Mouse (Mus musculus) heart, embryonic 14.5 days (tissue): ENCODE measurements at regions not wholly inside any gene's neighbourhood (a gene's known extent, or its start where the extent isn't known, plus 50 kb on each side); places are given as distances from the start of the nearest gene placed in this dataset.

Experiments used
- ATAC-seq: fragments of 200-750 bp; cut with Nextera tagmentation; 2 replicates; pipeline ENCODE4 v1.8.0; 2017; ENCODE audit warnings: low read depth, moderate TSS enrichment; ENCODE audit not compliant: insufficient number of reproducible peaks, insufficient read depth, low FRiP score
- H3K27ac ChIP-seq, 2 experiments: fragments of 200-500 bp in 1 of 2; fragments of 300-500 bp in 1 of 2; sonication (generic) in 1 of 2; replicated peaks in 1 of 2; 2 replicates each; pipeline ENCODE4 v1.5.1; 2012 to 2014; ENCODE audit warnings: low read depth in 2 of 2, low read length in 2 of 2, control low read depth in 1 of 2, mild to moderate bottlenecking in 1 of 2, mixed read lengths in 1 of 2; ENCODE audit not compliant: control insufficient read depth in 1 of 2, insufficient read depth in 1 of 2
- H3K27me3 ChIP-seq: fragments of 300-500 bp; sonication (generic); 2 replicates; pipeline ENCODE4 v1.6.1; 2014; ENCODE audit warnings: mild to moderate bottlenecking, low read length, control low read depth; ENCODE audit not compliant: control insufficient read depth, insufficient read depth
- H3K36me3 ChIP-seq: fragments of 300-500 bp; sonication (generic); 2 replicates; pipeline ENCODE4 v1.6.1; 2014; ENCODE audit warnings: mild to moderate bottlenecking, control low read depth, low read length, mixed read lengths; ENCODE audit not compliant: control insufficient read depth, insufficient read depth
- H3K4me1 ChIP-seq, 2 experiments: fragments of 200-500 bp in 1 of 2; fragments of 300-500 bp in 1 of 2; sonication (generic) in 1 of 2; 2 replicates each; pipeline ENCODE4 v1.6.1; 2012 to 2014; ENCODE audit warnings: low read length in 2 of 2, control low read depth in 1 of 2, mixed read lengths in 1 of 2; ENCODE audit not compliant: control insufficient read depth in 2 of 2, insufficient read depth in 2 of 2
- H3K4me2 ChIP-seq: fragments of 300-500 bp; sonication (generic); 2 replicates; pipeline ENCODE4 v1.6.1; 2014; ENCODE audit warnings: mild to moderate bottlenecking, low read length
- H3K4me3 ChIP-seq, 2 experiments: fragments of 200-500 bp in 1 of 2; fragments of 300-500 bp in 1 of 2; sonication (generic) in 1 of 2; 2 replicates each; pipeline ENCODE4 v1.5.1; 2012 to 2014; ENCODE audit warnings: low read length in 2 of 2, mild to moderate bottlenecking in 2 of 2, control low read depth in 1 of 2, low read depth in 1 of 2, moderate library complexity in 1 of 2; ENCODE audit not compliant: control insufficient read depth in 1 of 2, insufficient read depth in 1 of 2
- H3K9ac ChIP-seq: fragments of 300-500 bp; sonication (generic); 2 replicates; pipeline ENCODE4 v1.6.1; 2014; ENCODE audit warnings: mild to moderate bottlenecking, low read length
- H3K9me3 ChIP-seq: fragments of 300-500 bp; sonication (generic); 2 replicates; pipeline ENCODE4 v1.6.1; 2016; ENCODE audit warnings: low read length, control low read depth; ENCODE audit not compliant: control insufficient read depth
- WGBS: fragments of 180-500 bp; shearing (Covaris S2); extraction: QIAGEN DNeasy Blood & Tissue Kit; methylation state at CpG from one replicate; pipeline ENCODE4 v1.1.7; 2014; 5-methylcytosine and 5-hydroxymethylcytosine counted together

DNA sequence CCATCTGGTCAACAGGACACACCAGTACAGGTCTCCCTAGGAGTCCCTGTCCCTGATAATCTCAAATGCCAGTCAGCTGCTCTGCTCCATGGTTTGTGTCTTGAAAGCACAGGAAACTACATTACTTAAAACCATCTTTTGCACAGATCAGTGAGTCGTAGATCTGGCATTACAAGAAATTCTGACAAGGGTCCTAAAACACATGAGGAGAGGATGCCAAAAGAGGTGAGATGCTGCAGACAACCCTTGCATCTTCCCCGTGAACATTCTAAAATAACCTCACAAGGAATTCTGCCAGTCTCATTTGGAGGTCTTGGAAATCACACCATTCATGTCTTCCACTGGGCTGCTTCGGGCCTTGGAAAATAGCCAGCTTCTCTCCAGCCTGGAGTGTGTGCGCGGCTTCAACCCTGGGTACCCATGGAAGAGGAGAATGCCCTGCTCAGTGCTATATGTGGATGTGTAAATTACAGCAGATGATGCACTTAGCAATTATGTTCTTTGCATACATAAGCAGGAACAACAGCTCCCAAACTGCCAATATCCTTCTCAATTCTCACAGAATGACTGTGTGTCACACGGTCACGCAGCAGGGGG, 157.3 kb upstream of the Smarca2 start:
- no peaks in the 10 kb centered on the region for H3K9me3 ChIP-seq
- WGBS: 79% methylated on average over 7 of the region's 7 CpGs
- ATAC-seq: no peak

DNA sequence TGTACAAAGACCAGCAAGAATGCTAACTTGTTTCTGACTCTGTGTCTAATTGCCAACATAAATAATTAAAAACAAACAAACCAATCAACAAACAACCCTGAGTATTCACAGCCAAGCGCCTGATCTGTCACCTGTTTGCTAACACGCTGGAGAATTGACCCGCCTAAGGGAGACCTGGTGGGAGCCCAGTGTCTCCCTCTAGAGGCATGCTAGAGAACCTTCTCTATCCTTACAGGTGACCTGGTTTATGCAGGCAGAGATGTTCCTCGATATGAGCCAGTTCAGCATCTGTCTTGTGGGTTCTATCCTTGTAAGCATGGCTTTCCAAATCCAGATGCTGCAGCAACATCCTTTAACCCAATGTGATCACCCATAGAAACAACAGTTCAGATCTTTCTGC, 143.1 kb upstream of the Smarca2 start:
- Histone ChIP-seq H3K9me3 (no peaks in the 10 kb centered on the region), H3K9ac (no peak overlapping the region), H3K27ac (no peak overlapping the region), H3K4me3 (no peak overlapping the region), H3K27me3 (no peaks in the 10 kb centered on the region), H3K4me1 (no peaks in the 10 kb centered on the region), H3K4me2 (no peak overlapping the region), H3K36me3 (no peaks in the 10 kb centered on the region)
- 38% methylated on average over 4 of the region's 4 CpGs for WGBS
- no peak for ATAC-seq

More for the DNA sequence above, 157.3 kb upstream of the Smarca2 start:
- no peak overlapping the region for H3K4me3 ChIP-seq
- no peaks in the 10 kb centered on the region for H3K4me1 ChIP-seq
- H3K27me3 ChIP-seq: no peaks in the 10 kb centered on the region
- H3K36me3 ChIP-seq: no peaks in the 10 kb centered on the region
- H3K27ac ChIP-seq: no peak overlapping the region
- H3K9ac ChIP-seq: no peak overlapping the region
- no peak overlapping the region for H3K4me2 ChIP-seq

DNA sequence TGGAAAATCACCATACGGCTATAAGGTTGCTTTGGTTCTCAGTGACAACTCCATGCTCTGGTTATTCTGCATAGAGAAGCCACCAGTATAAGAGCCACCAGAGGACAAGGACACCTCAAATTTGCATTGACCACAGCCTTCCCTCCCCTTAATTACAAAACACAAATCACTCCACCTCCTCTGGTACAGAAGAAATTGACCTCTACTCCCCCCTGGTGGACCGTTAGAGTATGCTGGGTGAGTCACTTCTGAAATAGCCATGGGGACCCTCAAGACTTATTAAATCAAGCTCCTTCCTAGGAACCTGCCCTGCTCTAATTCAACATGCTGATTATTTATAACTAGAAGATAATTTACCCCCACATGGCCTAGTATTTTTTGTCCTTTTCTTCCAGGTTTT, 139.6 kb upstream of the Smarca2 start:
- Histone ChIP-seq H3K27ac (no peak overlapping the region), H3K9me3 (no peaks in the 10 kb centered on the region), H3K4me3 (no peak overlapping the region), H3K27me3 (no peaks in the 10 kb centered on the region), H3K9ac (no peak overlapping the region), H3K4me1 (no peaks in the 10 kb centered on the region), H3K4me2 (no peak overlapping the region), H3K36me3 (no peaks in the 10 kb centered on the region)
- 37% methylated on average over 2 of the region's 2 CpGs for WGBS
- no peak for ATAC-seq

DNA sequence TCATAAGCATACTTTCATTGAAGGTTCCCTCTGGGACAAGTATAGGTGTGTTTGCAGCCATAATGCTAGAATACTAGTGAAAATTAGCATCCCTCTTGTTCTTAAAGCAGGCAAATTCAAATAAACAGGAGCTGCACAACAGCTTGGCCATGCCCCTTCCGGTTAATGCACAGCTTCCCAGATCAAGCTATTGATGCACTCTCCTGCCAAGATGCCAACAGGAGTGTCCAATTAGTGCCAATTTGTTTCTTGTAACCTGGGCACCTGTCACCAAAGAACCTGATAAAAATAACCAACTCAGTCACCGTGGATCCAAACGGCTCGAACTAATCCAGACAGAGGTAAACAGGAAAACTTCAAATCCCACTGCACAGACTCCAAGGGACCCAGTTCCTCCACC, 138.6 kb upstream of the Smarca2 start:
- WGBS: 67% methylated on average over 4 of the region's 4 CpGs
- Histone ChIP-seq H3K27me3 (no peaks in the 10 kb centered on the region), H3K36me3 (no peaks in the 10 kb centered on the region), H3K9ac (no peak overlapping the region), H3K4me1 (no peaks in the 10 kb centered on the region), H3K4me2 (no peak overlapping the region), H3K9me3 (no peaks in the 10 kb centered on the region), H3K27ac (no peak overlapping the region), H3K4me3 (no peak overlapping the region)
- ATAC-seq: no peak

DNA sequence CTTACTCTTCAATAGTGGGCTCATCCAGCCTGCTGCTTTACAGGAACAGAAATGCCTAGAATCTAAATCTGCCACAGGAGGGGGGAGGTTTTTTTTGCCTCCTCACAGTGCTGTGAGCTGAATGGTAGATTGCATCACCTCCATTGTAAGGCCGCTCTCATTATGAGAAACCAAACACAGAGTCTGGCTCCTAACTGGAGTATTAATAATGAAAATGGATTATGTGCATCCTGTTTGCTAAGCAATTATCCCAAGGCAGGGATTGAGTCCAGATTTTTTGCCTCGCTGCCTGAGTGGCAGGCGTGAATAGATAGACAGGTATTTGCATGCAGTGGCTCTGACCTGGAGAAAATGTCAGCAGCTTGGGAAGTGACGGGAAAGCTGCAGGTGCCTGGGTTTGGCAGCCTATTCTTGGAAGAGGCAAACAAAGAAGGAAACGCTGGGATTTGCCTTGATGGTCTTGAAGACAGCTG, 137.6 kb upstream of the Smarca2 start:
- Histone ChIP-seq H3K27ac (no peak overlapping the region), H3K4me3 (no peak overlapping the region), H3K4me1 (no peaks in the 10 kb centered on the region), H3K36me3 (no peaks in the 10 kb centered on the region), H3K27me3 (no peaks in the 10 kb centered on the region), H3K4me2 (no peak overlapping the region), H3K9me3 (no peaks in the 10 kb centered on the region), H3K9ac (no peak overlapping the region)
- 50% methylated on average over 5 of the region's 5 CpGs for WGBS
- ATAC-seq: no peak

DNA sequence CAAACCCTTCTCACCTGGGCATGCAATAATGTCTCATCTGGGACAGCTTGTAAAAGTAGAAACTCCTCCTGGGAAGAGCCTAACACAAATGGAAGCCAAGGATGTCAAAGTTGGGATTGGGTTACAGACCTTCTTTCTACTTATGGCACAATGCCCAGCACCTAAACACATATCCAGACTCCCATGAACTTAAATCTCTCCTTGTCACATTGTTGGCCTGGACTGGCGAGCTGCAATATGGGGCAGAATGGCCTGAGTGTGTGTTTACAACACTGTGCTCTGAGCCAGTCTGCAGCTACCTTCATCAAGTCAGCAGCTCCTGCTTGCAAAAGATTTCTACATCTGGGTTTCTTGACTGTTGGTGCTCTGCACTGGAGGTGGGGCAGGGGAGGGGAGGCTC, 132.2 kb upstream of the Smarca2 start:
- Histone ChIP-seq H3K9me3 (no peaks in the 10 kb centered on the region), H3K27me3 (no peaks in the 10 kb centered on the region), H3K27ac (no peak overlapping the region), H3K9ac (no peak overlapping the region), H3K4me3 (no peak overlapping the region), H3K36me3 (no peaks in the 10 kb centered on the region), H3K4me2 (no peak overlapping the region), H3K4me1 (peaks cover 3 to 7% of the 10 kb centered on the region in 2 experiments; a peak in 1 of 4 replicates)
- WGBS: 74% methylated on average over 1 of the region's 1 CpGs
- no peak for ATAC-seq

DNA sequence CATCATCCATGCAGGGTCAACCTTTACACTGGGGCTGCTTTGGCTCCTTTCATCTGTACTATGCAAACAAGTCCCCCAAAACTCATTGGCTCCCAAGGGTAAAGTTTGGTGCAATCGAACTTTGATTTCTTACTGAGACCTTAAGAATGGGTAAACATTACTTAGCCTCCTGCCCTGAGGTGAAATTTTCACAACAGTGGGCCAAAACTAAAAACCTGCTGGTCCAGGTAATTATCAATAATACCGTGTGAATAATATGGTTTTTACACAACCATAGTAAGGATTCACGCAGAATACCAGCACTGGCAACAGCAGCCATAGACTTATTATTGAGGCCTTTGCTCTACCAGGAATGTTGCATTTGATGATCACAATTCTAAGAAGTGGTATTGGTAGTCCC, 131.6 kb upstream of the Smarca2 start:
- peaks cover 3 to 7% of the 10 kb centered on the region in 2 experiments; a peak in 1 of 4 replicates for H3K4me1 ChIP-seq
- 81% methylated on average over 3 of the region's 3 CpGs for whole genome bisulfite sequencing
- H3K27me3 ChIP-seq: no peaks in the 10 kb centered on the region
- H3K27ac ChIP-seq: no peak overlapping the region
- H3K4me2 ChIP-seq: no peak overlapping the region
- H3K9ac ChIP-seq: no peak overlapping the region
- H3K4me3 ChIP-seq: no peak overlapping the region
- H3K9me3 ChIP-seq: no peaks in the 10 kb centered on the region
- no peak for ATAC-seq
- H3K36me3 ChIP-seq: no peaks in the 10 kb centered on the region

DNA sequence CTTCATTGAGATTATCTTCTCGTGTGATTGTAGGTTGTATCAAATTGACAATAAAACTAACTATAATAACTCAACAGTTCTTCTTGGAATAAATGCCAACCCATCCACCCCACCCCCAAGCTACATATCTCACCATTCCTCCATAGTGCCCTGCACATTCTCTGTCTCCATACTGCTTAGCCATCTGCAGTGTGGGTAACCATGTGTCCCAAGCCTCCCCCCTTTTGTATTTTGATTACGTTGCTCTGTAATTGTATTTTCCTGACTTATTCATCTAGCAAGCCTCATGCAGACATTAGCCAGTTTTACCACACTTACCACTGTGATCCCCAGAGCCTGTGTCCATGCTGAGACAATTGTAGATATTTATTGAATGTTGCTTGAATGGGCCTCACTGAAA, 129.7 kb upstream of the Smarca2 start:
- H3K9me3 ChIP-seq: no peaks in the 10 kb centered on the region
- H3K4me1 ChIP-seq: peaks cover 3 to 7% of the 10 kb centered on the region in 2 experiments; a peak in 1 of 4 replicates
- no peaks in the 10 kb centered on the region for H3K27me3 ChIP-seq
- no peak for ATAC-seq
- no peak overlapping the region for H3K4me2 ChIP-seq
- WGBS: 85% methylated on average over 2 of the region's 2 CpGs
- no peaks in the 10 kb centered on the region for H3K36me3 ChIP-seq
- H3K9ac ChIP-seq: no peak overlapping the region
- no peak overlapping the region for H3K27ac ChIP-seq
- H3K4me3 ChIP-seq: no peak overlapping the region
